Mouse (Mus musculus) heart, postnatal 10 days (tissue): ENCODE results near the gene Tbce. TPM values are rescaled to one million over a fixed set of nuclear protein-coding genes. Genes with fewer than 3 reads are reported as not detected.

ENCODE experiments used
- DNase-seq, 2 experiments: peaks; one replicate each; pipeline ENCODE4 v3.0.0; 2021
- intact Hi-C: fragments of 180-260 bp; cut with DNase I; formaldehyde crosslinking; loops from one replicate; pipeline ENCODE4 v1.15.1; 2025
- total RNA-seq, 2 experiments: library from RNA; stranded (reverse); gene quantifications; 2 replicates each; pipeline ENCODE4 v1.2.3; 2021

Gene Tbce
- total RNA-seq: 10 to 100 TPM; 25.8 to 26.7 TPM

DNA sequence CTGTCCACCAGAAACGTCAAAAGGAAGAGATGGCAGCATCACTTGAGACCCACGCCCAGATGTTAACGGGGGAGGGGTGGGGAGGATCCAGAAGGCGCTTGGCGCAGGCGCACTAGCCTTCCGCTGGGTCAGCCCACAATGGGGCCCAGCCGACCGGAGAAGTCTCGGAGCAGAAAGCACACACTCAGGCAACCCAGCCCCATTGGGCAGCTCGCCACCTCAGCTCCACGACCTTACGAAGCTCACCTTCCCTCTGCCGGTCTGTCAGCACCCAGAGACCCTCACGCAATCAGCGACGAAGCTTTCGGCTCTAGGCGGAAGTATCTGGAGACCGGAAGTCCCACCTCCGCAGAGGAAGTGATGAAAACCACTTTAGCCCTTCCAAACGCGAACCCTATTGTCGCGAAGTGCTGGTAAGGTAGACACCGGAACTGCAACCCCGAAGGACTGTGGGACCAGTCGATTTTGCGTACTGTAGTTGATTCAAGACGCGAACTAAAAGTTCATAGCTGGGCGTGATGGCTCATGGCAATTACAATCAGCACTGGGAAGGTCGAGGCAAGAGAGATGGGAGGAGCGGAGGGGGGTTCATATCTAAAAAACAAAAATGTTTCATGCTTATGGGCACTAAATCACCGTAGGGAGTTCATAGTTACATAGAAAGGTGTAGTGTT, at the start of gene Tbce:
Tbce (minus strand) TSS at position 347 of the 674 bp plus-strand sequence.
- DNase-seq: peak; percentile 93 to 95
- intact Hi-C loops: loop anchor here (1.0 to 5.0 kb wide), 2 partner anchors 24 to 82 kb away; partner anchors contain the start of genes Arid4b and Ggps1

DNA sequence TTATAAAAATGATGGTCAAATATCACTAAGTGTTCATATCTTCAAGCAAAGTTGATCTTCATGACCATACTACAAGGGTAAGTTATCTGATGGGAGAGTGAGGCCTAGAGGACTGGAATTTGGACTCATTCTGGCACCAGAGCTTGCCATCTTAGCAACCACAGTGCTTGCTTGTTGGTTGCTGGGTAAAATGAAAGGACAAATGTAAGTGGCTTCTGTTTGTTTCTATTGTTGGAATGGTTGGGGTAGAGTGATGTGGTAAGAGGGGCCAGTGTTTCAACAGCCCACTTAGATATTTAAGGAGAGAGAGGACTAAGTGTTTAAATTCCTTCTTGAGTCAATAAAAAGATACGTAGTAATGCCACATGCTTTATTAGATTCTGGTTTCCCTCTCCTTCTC, 49.2 kb upstream of the Tbce start:
- intact Hi-C loops: no loop called here
- peak; percentile 43 to 45 for DNase-seq

GRCm38 (mm10) chr13:14075326-14075725, 35.9 kb upstream of the Tbce start:
- intact Hi-C loops: no loop called here
- no peak for DNase-seq

GRCm38 (mm10) chr13:14074371-14074770, 34.9 kb upstream of the Tbce start:
- intact Hi-C loops: no loop called here
- DNase-seq: no peak

DNA sequence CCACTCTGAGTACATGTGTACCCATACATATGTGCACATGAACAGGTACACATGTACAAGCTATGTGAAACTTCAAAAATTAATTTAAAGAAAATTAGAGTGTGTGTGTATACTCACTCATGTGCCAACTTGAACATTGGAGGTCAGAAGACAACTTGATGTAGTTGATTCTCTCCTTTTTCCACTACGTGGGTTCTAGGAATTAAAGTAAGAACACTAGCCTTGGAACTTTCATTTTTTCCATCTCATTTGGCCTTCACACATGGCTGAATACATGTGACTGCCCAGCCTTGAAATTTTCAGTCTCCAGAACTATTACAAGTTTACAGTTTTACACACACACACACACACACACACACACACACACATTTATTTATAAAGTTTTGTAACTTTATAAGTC, 29.9 kb upstream of the Tbce start:
- intact Hi-C loops: loop anchor here (10.0 kb wide), 1 partner anchor 106 kb away; no protein-coding TSS in a partner anchor
- no peak for DNase-seq

DNA sequence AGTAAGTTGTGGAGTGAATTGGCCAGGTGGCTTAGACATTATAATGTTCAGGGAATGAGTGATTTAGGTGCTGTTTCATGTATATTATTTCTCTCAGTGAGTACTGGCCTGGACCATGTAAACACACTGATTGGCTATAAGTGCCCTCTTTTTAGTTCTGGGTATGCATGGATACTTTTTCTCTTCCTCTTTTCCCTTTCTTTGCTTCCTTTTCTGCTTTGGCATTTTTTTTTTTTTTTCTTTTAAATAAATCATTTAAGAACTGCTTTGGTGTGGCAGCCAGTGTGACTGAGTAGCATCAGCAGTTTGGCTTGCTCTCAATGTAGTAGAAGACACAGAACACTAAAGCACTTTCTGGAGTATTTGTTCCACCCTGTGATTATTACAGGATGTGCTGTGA, 28.6 kb upstream of the Tbce start:
- intact Hi-C loops: loop anchor here (10.0 kb wide), 1 partner anchor 107 kb away; no protein-coding TSS in a partner anchor

DNA sequence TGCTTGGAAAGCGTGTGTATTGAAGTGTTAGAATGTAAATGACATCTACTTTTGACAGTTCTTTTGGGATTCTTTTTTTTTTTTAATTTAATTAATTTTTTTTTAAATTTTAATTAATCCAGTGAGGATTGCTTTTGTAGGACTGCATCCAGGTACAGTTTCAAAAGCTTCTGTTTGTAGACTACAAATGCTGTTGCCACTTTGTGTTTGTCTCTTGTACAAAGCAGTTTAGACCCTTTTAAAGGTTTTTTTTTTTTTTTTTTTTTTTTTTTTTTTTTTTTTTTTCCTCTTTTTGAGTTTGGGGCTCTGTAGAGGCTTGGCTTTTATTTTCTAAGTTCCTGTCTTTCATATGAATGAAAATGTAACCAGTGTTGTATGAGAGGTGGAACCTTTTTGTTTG, 26.3 kb upstream of the Tbce start:
- intact Hi-C loops: loop anchor here (10.0 kb wide), 1 partner anchor 109 kb away; no protein-coding TSS in a partner anchor
- no peak for DNase-seq

More for the DNA sequence above, 28.6 kb upstream of the Tbce start:
- no peak for DNase-seq

- DNase-seq: no peak
- intact Hi-C loops: loop anchor here (10.0 kb wide), 1 partner anchor 110 kb away; no protein-coding TSS in a partner anchor
Observed at GRCm38 (mm10) chr13:14065028-14065380, 25.6 kb upstream of the Tbce start.

GRCm38 (mm10) chr13:14064341-14065027, 25.0 kb upstream of the Tbce start:
- DNase-seq: peak; percentile 50 to 58
- intact Hi-C loops: loop anchor here (10.0 kb wide), 1 partner anchor 110 kb away; no protein-coding TSS in a partner anchor

DNA sequence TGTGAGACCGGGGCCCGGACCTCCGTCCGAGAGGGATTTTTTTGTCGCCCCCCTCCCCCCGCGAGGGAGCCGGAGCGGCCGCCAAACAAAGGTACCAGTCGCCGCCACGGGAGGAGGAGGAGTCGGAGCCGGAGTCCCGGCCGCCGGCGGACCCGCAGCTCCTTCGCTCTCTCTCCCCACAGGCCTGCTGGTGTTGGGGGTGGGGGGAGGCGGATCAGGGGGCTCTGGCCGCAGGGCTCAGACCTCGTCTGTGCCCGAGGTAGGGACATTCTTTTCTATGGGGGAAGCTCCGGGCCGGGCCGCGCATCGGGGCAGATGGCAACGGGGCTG, 24.5 kb upstream of the Tbce start:
- intact Hi-C loops: loop anchor here (1.0 to 10.0 kb wide), 2 partner anchors 25 to 111 kb away; partner anchors contain the start of gene Tbce
- no peak for DNase-seq

- intact Hi-C loops: loop anchor here (1.0 to 10.0 kb wide), 2 partner anchors 24 to 112 kb away; partner anchors contain the start of gene Tbce
- peak; percentile 96 to 97 for DNase-seq
Observed at GRCm38 (mm10) chr13:14063013-14063941, 23.8 kb upstream of the Tbce start, which contains the start of the genes Arid4b and Ggps1. Gene Arid4b (plus strand): TSS chr13:14063232. Gene Ggps1 (minus strand): TSS chr13:14063488.

DNA sequence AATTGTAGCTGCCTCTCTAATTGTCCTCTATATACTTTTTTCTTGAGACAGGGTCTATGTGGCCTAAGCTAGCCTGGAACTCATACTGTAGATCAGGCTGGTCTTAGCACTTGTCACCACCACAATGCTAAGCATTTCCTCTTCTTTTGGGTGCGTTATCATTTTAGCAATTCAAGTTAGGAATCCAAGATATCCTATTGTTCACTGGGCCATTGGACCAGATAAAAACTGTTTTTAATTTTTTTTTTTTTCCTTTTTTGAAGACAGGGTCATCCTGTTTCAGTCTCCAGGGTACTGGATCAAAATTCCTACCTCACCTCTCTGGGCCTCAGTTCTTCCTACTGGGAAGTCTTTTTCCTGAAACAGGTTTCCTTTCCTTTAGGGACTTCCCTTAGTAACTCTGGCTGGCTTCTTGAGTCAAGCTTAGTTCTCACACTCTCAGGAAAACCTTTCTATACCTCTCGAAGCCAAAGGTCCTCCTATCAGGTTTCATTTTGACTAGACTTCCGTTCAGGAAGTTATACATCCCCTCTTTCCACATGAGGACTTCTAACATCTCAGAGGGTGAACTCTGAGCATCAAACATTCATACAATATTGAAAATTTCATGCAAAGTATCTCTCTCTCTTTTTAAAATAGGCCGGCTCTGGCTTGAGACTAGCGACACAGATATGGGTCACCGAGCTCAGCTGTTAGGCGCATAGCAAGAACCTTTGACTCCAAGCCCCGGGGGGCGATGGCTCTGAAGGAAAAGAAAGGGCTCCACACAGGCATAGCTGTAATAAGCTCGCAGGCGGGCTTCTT, 23.0 kb upstream of the Tbce start:
- intact Hi-C loops: loop anchor here (1.0 to 10.0 kb wide), 2 partner anchors 23 to 112 kb away; partner anchors contain the start of gene Tbce
- no peak for DNase-seq

- intact Hi-C loops: no loop called here
- DNase-seq: no peak
Observed at GRCm38 (mm10) chr13:14059582-14059981, 20.1 kb upstream of the Tbce start.

DNA sequence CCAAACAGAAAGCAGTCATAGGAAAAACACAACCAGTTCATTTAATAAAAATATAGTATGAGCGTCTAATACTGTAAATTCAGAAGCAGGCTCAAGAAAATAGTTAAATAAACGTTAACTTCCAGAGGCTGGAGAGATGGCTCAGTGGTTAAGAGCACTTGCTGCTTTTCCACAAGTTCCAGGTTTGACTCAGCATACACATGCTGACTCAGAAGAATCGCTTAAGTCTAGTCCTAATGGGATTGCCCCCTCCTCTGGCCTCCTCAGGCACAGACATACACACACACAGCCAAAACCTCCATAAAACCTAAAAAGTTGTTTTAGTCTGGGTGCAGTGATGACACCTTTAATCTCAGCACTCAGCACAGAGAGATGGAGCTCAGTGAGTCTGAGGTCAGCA, 17.4 kb upstream of the Tbce start:
- intact Hi-C loops: no loop called here
- no peak for DNase-seq

DNA sequence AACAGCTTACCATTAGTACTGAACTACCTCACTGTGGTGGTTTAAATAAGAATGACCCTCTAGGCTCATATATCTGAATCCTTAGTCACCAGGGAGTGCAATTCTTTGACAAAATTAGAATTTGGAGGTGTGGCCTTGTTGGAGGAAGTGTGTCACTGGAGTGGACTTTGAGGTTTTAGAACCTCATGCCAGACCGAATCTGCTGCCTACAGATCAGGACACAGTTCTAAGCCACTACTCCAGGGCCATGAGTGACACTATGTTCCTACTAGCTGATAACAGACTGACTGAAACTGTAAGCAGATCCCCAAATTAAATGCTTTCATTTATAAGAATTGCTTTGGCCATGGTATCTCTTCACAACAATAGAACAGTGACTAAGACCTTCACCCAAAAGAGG, 10.4 kb upstream of the Tbce start:
- intact Hi-C loops: no loop called here
- no peak for DNase-seq

GRCm38 (mm10) chr13:14044521-14044920, 5.1 kb upstream of the Tbce start:
- intact Hi-C loops: no loop called here
- no peak for DNase-seq

DNA sequence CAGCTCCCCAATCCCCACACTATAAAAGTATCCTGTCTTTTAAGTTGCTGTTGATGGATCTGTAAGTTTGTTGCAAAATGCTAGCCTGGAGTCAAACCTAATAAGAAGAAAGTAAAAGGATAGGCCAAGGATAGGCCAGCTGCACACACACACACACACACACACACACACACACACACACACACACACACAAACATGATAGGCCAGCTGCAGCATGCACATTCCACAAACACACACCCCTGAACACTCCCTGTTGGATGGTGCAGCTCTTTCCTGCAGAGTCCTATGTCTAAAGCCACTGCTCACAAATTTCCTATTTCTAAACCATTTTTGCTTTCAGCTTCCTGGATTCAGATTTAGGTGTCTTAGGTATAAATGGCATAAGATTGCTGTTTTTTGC, 4.4 kb upstream of the Tbce start:
- intact Hi-C loops: no loop called here
- DNase-seq: no peak

DNA sequence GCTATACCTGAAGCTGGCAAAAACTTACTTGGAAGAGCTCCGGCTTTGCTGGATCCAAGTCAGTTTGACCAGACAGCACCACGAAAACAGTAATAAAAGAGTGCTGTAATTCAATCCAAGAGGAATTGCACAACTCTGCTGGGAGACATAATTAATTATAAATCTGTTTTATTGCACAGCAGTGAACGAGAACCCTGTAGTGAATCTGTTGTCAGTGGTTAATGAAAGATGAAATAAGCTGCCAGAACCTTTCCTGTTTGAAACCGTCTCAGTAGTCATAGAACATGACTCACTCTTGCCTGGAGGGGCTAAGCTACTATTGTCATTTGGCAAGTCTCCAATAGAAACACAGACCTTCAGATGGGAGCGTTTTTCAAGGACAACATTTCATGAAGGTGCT, 748 bp upstream of the Tbce start:
- intact Hi-C loops: no loop called here
- DNase-seq: peak; percentile 13 to 22

GRCm38 (mm10) chr13:14038911-14039291, 537 bp downstream of the Tbce start:
- no peak for DNase-seq
- intact Hi-C loops: loop anchor here (1.0 to 5.0 kb wide), 2 partner anchors 24 to 82 kb away; partner anchors contain the start of genes Arid4b and Ggps1
